Mouse (Mus musculus): Measurements from ENCODE around the gene Ptprm.

DNA sequence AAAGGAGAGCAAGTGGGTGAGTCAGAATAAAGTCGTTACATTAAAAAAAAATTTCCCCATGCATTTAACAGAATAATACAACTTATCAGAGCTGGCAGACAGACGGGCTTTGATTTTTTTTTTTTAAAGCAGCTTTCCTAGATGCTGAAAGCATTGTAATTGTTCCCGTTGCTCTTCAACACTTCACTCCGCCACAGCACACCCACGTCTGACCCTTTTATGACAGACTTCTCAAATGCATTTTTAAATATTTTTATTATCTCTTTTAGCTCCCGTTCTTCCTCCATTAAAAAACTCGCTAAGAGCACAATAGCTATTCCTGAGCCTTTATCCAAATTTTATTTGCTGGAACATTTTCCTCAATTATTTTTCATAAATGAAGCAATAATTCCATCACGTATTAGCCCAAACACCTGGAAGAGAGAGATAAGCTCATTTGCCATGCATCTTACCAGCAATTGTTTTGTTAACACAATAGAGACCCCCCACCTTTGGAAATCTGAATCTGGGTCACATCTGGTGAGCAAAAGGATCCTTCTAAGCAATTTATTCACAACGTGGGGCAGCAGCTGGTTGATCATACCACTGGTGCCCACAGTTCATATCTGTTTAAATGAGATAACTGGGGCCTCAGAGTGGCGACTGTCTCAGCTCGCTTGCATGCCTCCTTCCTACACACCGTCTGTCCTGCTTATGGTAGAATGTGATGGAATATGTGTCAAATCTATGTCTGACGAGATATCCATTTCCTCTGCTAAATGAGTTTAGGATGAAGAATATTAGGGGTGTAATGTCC is 463.0 kb downstream of the Ptprm start:
- no peak for TF ChIP-seq POLR2A (IDR thresholded peaks at IDR 0.05; ENCODE audit: control insufficient read depth in 1 of 2, insufficient read depth in 1 of 2, low read depth in 1 of 2, low read length in 2 of 2, poor library complexity in 1 of 2)
- no peak for TF ChIP-seq CTCF (IDR thresholded peaks at IDR 0.05 in 2 of 3, conservative IDR thresholded peaks at IDR 0.05 in 1 of 3; ENCODE audit: control insufficient read depth in 1 of 3, insufficient read depth in 1 of 3, low read depth in 2 of 3, low read length in 3 of 3, poor library complexity in 1 of 3, severe bottlenecking in 1 of 3)
